Mouse (Mus musculus) myocyte (in vitro differentiated cells): ENCODE measurements around the gene Gdf3.

Experiments
- MYOD1 ChIP-seq, 3 experiments: IDR thresholded peaks; one replicate each; pipeline ENCODE4 v1.6.1; 2011; ENCODE audit warnings: control low read depth in 2 of 3, low read depth in 2 of 3, mild to moderate bottlenecking in 2 of 3, moderate library complexity in 1 of 3; ENCODE audit not compliant: insufficient read length in 2 of 3, control insufficient read depth in 1 of 3
- POLR2A ChIP-seq: IDR thresholded peaks from one replicate; pipeline ENCODE4 v1.6.1; 2011; ENCODE audit warnings: low read depth, mild to moderate bottlenecking, control low read depth, moderate library complexity; ENCODE audit not compliant: insufficient read length
- REST ChIP-seq: IDR thresholded peaks from one replicate; pipeline ENCODE4 v1.6.1; 2011; ENCODE audit warnings: mild to moderate bottlenecking, control low read depth, moderate library complexity; ENCODE audit not compliant: insufficient read depth, insufficient read length
- USF1 ChIP-seq: IDR thresholded peaks from one replicate; pipeline ENCODE4 v1.6.1; 2011; ENCODE audit warnings: low read depth, mild to moderate bottlenecking, control low read depth, moderate library complexity

GRCm38 (mm10) chr6:122607700-122608099, 2.2 kb downstream of the Gdf3 start:
- no peak for TF ChIP-seq MYOD1 (IDR thresholded peaks at IDR 0.05; ENCODE audit: control insufficient read depth in 1 of 3, insufficient read length in 2 of 3, low read depth in 2 of 3)
- TF ChIP-seq USF1, result no peak
- TF ChIP-seq POLR2A, result no peak
- TF ChIP-seq REST, result no peak
